Mouse (Mus musculus) kidney, adult 9 months (tissue): ENCODE data around the gene Ddx21.

Experiments used
- DNase-seq: peaks from one replicate; pipeline ENCODE4 v3.0.0; 2022

Gene Ddx21

GRCm38 (mm10) chr10:62568861-62569260, 33.2 kb downstream of the Ddx21 start:
- no peak for DNase-seq

DNA sequence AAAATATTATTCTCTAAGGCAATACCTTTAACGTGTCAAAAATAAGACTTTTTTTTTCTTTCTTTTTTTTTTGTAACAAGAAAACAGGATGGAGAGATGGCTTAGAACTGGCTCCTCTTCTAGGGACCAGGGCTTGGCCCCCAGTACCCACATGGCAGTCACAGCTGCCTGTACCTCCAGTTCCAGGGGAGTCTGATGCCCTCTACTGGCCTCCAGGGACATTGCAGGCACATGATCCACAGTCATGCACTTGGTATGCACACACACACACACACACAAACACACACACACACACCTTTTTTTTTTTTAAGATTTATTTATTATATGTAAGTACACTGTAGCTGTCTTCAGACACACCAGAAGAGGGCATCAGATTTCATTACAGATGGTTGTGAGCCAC, 44.3 kb downstream of the Ddx21 start:
- no peak for DNase-seq

DNA sequence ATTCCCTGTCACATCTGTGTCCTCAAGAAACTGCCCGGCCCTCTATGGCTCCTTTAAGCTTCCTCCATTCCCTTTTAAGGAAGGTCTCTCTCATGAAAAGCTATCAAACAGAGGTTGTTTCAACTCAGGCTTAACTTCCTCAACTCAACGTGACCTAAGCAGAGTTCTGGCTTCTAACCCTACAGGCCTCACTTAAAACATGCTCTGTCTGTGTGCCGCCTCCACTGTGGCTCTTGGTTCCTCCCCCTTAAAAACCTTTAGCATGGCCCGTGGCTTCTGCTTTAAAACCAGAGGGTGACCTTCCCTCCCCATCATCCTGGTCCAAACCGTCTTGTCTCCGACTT, 45.6 kb downstream of the Ddx21 start:
- no peak for DNase-seq

- DNase-seq, result no peak
Measured at GRCm38 (mm10) chr10:62555705-62556557, 46.1 kb downstream of the Ddx21 start.

GRCm38 (mm10) chr10:62553611-62554091, 48.4 kb downstream of the Ddx21 start:
- DNase-seq, result no peak

GRCm38 (mm10) chr10:62550787-62551300, 51.2 kb downstream of the Ddx21 start:
- no peak for DNase-seq

DNA sequence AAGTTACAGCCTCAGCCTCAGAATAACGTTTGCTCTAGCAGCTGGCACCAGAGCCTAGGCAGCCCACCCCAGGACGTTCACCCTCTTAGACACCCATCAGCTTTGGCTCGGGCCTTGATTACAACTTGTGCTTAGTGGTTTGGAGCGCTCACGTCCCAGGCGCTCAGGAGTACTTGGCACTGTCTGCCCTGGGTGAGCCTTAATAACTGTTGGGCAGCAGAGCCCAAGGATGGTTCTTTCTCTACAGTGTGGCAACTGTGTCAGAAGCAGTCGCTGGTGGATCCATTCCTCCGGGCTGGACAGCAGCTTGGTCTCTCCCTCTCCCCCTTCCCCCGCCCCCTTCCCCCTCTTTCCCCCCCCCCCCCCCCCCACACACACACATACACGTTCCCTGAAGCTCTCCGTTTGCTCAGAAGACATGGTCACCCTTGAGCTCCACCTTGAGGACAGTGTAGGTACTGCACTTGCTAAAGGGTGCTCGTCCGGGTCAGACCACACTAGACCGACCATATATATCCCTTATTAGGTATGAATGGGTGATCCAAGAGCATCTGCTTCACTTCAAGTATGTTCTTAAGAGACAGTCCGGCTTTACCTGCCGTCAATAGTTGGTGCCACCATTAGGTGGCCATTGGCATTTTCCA, 52.4 kb downstream of the Ddx21 start:
- peak; percentile 73 for DNase-seq

- peak; percentile 66 for DNase-seq
Measured at GRCm38 (mm10) chr10:62546441-62546840, 55.6 kb downstream of the Ddx21 start.

GRCm38 (mm10) chr10:62545759-62546158, 56.3 kb downstream of the Ddx21 start:
- peak; percentile 9 for DNase-seq

- no peak for DNase-seq
Measured at GRCm38 (mm10) chr10:62544316-62544715, 57.8 kb downstream of the Ddx21 start.

DNA sequence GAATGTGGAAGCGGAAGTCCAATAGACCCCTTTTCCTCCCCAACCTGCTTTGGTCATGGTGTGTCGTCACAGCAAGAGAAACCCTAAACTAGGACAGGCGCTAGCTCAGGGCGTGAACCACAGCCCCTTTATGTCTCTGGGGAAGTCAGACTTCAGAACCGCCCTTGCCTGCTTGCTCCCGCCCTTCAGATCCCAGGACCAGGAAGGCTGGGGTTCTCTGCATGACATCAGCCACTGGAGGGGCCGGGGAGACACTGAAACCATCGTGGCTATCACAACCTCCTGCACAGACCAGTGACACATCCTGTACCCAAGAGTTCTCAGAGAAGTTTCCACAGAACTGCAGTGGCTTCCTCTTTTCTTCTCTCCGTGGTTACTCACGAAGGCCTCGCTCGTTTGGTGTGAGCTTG, 58.7 kb downstream of the Ddx21 start:
- peak; percentile 28 for DNase-seq

GRCm38 (mm10) chr10:62542928-62543327, 59.2 kb downstream of the Ddx21 start:
- no peak for DNase-seq

DNA sequence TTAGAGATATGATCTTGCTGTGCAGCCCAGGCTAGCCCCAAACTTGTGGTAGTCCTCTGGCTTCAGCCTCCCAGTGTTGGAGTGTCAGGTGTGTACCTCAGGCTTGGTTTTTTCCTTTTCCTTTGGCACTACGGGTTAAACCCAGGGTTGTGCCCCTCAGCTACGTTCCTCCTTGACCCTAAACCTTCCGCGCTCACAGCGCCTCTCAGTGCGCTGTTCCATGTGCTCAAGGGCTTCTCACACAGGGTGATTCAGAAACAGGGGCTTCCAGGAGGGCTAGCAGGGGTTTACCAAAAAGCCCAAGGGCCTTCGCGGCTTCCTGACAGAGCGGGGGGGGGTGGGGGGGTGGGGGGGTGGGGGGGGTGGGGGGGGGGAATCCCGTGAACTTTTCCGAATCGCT, 59.6 kb downstream of the Ddx21 start:
- no peak for DNase-seq

DNA sequence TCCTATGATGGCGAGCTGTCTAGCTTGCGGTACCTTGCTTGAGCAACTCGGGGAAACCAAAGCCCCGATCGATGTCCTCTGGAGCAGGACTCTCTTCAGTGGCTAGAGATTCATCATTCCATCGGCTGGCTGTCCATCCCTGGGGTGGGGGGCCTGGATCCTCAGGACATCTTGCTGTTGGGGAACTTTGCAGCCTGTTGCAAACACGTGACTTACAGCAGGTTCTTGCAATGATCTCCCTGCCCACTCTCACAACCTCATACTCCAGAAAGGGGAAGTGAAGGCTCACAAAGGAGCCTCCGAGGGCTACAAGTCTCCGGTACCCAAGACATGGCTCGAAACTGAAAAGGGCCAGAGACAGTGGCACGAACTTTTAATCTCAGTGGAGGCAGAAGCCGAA, 60.6 kb downstream of the Ddx21 start:
- no peak for DNase-seq

DNA sequence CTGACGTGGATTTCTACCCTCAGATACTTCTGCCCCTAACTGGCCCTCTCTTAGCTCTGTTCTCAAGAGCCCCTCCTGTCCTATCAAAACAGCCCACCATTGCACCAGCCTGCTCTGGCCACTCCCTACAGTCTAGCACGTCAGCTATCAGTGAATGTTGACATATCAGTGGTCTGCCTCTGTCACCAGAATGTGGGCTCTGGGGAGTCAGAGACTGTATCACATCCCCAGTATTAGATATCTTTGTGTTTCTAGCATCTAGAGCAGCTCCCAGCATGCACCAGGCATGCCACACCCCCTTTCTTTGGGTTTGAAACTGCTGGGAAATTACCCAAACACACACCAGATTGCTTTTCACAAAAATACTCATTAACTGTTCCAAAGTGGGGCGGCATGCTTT, 61.3 kb downstream of the Ddx21 start:
- no peak for DNase-seq

GRCm38 (mm10) chr10:62534509-62534908, 67.6 kb downstream of the Ddx21 start:
- DNase-seq, result no peak

GRCm38 (mm10) chr10:62532832-62533231, 69.2 kb downstream of the Ddx21 start:
- no peak for DNase-seq
